Mouse (Mus musculus) bone marrow macrophage, adult 2 months (primary cell): Measurements from ENCODE around the gene Ptprk.

Source experiments
- CTCF ChIP-seq: IDR thresholded peaks from 2 replicates; pipeline ENCODE4 v1.5.1; 2012; ENCODE audit warnings: low read depth, mild to moderate bottlenecking, low read length, moderate library complexity
- POLR2A ChIP-seq: IDR thresholded peaks from 2 replicates; pipeline ENCODE4 v1.6.1; 2012; ENCODE audit warnings: mild to moderate bottlenecking, low read depth, low read length, borderline replicate concordance

- TF ChIP-seq CTCF (no peak), POLR2A (no peak)
Measured at GRCm38 (mm10) chr10:28271729-28272606, 197.3 kb downstream of the Ptprk start.
